Mouse (Mus musculus) frontal cortex, postnatal 10 days (tissue): ENCODE data around the gene Lcorl.
"Not testable (repeated sequence)": the region's sequence is repeated elsewhere in the genome, so short reads cannot be mapped to it uniquely, and the experiment has no call there.

Experiments used
- DNase-seq, 2 experiments: peaks; one replicate each; pipeline ENCODE4 v3.0.0; 2022; ENCODE audit warnings: low spot score in 2 of 2, mixed read lengths in 1 of 2

Gene Lcorl

GRCm38 (mm10) chr5:45709653-45710052, 147.8 kb downstream of the Lcorl start:
- DNase-seq = no peak

GRCm38 (mm10) chr5:45706811-45707210, 150.6 kb downstream of the Lcorl start:
- DNase-seq = no peak

GRCm38 (mm10) chr5:45691678-45692077, 165.7 kb downstream of the Lcorl start:
- no peak for DNase-seq

- DNase-seq = no peak
Observed at GRCm38 (mm10) chr5:45690802-45691201, 166.6 kb downstream of the Lcorl start.

- DNase-seq = no peak
Observed at GRCm38 (mm10) chr5:45689152-45689551, 168.3 kb downstream of the Lcorl start.

GRCm38 (mm10) chr5:45686223-45686622, 171.2 kb downstream of the Lcorl start:
- no peak for DNase-seq

- DNase-seq = no peak
Observed at GRCm38 (mm10) chr5:45685243-45685642, 172.2 kb downstream of the Lcorl start.

GRCm38 (mm10) chr5:45683388-45683787, 174.0 kb downstream of the Lcorl start:
- no peak for DNase-seq

GRCm38 (mm10) chr5:45679955-45680354, 177.5 kb downstream of the Lcorl start:
- no peak for DNase-seq

GRCm38 (mm10) chr5:45677639-45678038, 179.8 kb downstream of the Lcorl start:
- no peak for DNase-seq

GRCm38 (mm10) chr5:45675032-45675431, 182.4 kb downstream of the Lcorl start:
- DNase-seq = no peak

GRCm38 (mm10) chr5:45670894-45671494, 186.4 kb downstream of the Lcorl start:
- DNase-seq = no peak

- no peak for DNase-seq
Observed at GRCm38 (mm10) chr5:45670280-45670670, 187.1 kb downstream of the Lcorl start.

GRCm38 (mm10) chr5:45669598-45670279, 187.7 kb downstream of the Lcorl start, which contains the start of gene Ncapg:
Gene Ncapg, plus strand, starts transcription at chr5:45669919.
- DNase-seq = peak; percentile 98 to 99

- no peak for DNase-seq
Observed at GRCm38 (mm10) chr5:45669234-45669597, 188.2 kb downstream of the Lcorl start.

- DNase-seq = no peak
Observed at GRCm38 (mm10) chr5:45668831-45669230, 188.6 kb downstream of the Lcorl start.

- DNase-seq = no peak
Observed at GRCm38 (mm10) chr5:45668324-45668723, 189.1 kb downstream of the Lcorl start.

GRCm38 (mm10) chr5:45658406-45658805, 199.0 kb downstream of the Lcorl start:
- not testable (repeated sequence) for DNase-seq

- no peak for DNase-seq
Observed at GRCm38 (mm10) chr5:45651026-45651703, 206.2 kb downstream of the Lcorl start.
